Mouse (Mus musculus): Measurements from ENCODE around the gene Olfr168. TPM values are rescaled to one million over a fixed set of nuclear protein-coding genes. Genes with fewer than 3 reads are reported as not detected.
"Not testable (repeated sequence)": the region's sequence is repeated elsewhere in the genome, so short reads cannot be mapped to it uniquely, and the experiment has no call there.

Olfr168 gene
- not detected in 2 replicates for polyA plus RNA-seq (2015; fragmentation: Nextera tagmentation; extraction: Ambion mirVana)

- DNase-seq: no peak
- no peaks in the 10 kb centered on the region for H3K4me1 ChIP-seq (replicated peaks)
- ATAC-seq (ENCODE audit: low read depth): no peak
- no peak within 1 kb of the TSS for H3K9ac ChIP-seq
- no peak within 1 kb of the TSS for H3K4me3 ChIP-seq (replicated peaks)
- no peaks in the 10 kb centered on the region for H3K27me3 ChIP-seq
- 0 out of 2 replicates have a peak, but pooled peaks cover 3% of the 10 kb centered on the region for H3K9me3 ChIP-seq (replicated peaks)
- H3K4me2 ChIP-seq: no peak within 1 kb of the TSS
- no peak within 1 kb of the TSS for H3K27ac ChIP-seq
- no peaks in the 10 kb centered on the region for H3K36me3 ChIP-seq
Measured at GRCm38 (mm10) chr16:19535455-19535854, at the start of gene Olfr168. Gene Olfr168, minus strand, starts transcription at chr16:19535555.

DNA sequence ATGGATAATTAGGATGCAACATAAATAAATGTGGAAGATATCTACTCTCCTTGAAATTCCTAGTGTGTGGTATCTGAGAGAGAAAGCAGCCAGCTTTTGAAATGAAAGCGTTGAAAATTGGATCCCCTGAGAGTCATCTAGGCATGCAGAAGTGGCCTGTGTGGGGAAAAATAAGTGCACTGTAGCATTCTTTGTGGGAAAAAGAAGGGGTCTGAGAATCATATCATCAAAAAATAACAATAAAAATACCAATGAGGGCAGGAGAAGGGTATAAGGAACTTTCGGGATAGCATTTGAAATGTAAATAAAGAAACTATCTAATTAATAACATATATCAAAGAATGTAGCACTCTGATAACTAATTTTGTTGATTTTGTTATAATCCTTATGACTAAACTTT, 36.4 kb upstream of the Olfr168 start, which contains the start of gene Olfr169:
Gene Olfr169, minus strand, starts transcription at position 101 of the 400 bp plus-strand sequence.
- not testable (repeated sequence) for H3K27ac ChIP-seq; H3K27me3 ChIP-seq; H3K4me3 ChIP-seq (replicated peaks); H3K36me3 ChIP-seq; DNase-seq; H3K4me1 ChIP-seq (replicated peaks); H3K4me2 ChIP-seq; ATAC-seq (ENCODE audit: low read depth); H3K9me3 ChIP-seq (replicated peaks); H3K9ac ChIP-seq
- 70% methylated on average over 2 of the region's 2 CpGs for WGBS (ENCODE audit: insufficient replicate concordance)

DNA sequence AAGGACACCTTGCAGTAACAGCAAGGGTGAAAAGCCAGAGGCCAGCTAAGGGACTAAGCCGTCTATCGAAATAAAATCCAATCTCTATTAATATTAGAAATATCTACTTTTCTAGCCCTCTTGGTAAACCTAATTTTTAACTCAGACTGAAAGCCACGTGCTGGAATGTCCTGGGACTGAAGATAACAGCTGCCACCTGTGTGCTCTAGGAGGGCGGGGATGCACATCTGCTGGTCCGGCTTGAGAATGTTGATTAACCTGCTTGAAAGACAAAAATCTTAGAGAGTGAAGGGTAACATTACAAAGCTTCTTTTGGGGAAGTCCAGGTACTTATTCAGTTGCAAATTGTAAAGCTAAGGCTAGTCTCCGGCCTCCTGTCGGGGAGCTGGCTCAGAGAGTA, 18.1 kb upstream of the Olfr168 start:
- DNase-seq; H3K4me1 ChIP-seq (replicated peaks); ATAC-seq (ENCODE audit: low read depth); H3K4me3 ChIP-seq (replicated peaks); H3K4me2 ChIP-seq; H3K9ac ChIP-seq; H3K36me3 ChIP-seq; H3K9me3 ChIP-seq (replicated peaks); H3K27ac ChIP-seq; H3K27me3 ChIP-seq: not testable (repeated sequence)
- WGBS (ENCODE audit: insufficient replicate concordance): 71% methylated on average over 7 of the region's 7 CpGs

- not testable (repeated sequence) for ATAC-seq (ENCODE audit: low read depth); H3K4me3 ChIP-seq (replicated peaks); H3K27me3 ChIP-seq; DNase-seq; H3K4me2 ChIP-seq; H3K27ac ChIP-seq; H3K4me1 ChIP-seq (replicated peaks); H3K36me3 ChIP-seq; H3K9ac ChIP-seq; H3K9me3 ChIP-seq (replicated peaks)
- WGBS (ENCODE audit: insufficient replicate concordance): 65% methylated on average over 3 of the region's 3 CpGs
Measured at GRCm38 (mm10) chr16:19552246-19552645, 16.9 kb upstream of the Olfr168 start.

DNA sequence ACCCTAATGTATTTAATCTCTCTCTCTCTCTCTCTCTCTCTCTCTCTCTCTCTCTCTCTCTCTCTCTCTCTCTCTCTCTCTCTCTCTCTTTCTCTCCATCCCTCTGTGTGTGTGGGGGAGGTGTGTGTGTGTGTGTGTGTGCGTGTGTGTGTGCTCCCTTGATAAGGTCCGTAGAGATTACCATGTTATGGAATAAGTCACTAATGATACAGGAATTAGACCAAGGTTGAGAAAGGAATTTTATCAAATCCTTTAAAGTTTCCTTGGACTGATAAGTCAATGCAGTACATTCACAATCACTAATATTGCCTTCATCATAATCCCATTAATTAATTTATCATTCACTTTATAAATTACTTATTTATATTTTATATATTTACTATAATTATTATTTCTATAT, 13.2 kb downstream of the Olfr168 start, which contains the start of gene Olfr167:
Gene Olfr167, minus strand, starts transcription at position 101 of the 400 bp plus-strand sequence.
- Histone ChIP-seq H3K27ac (no peak within 1 kb of the TSS), H3K27me3 (no peaks in the 10 kb centered on the region), H3K9me3 (replicated peaks) (no peaks in the 10 kb centered on the region), H3K4me1 (replicated peaks) (no peaks in the 10 kb centered on the region), H3K4me2 (no peak within 1 kb of the TSS), H3K36me3 (no peaks in the 10 kb centered on the region), H3K9ac (no peak within 1 kb of the TSS), H3K4me3 (replicated peaks) (no peak within 1 kb of the TSS)
- DNase-seq (no peak), ATAC-seq (ENCODE audit: low read depth) (no peak)
- WGBS (ENCODE audit: insufficient replicate concordance): 34% methylated on average over 2 of the region's 2 CpGs

GRCm38 (mm10) chr16:19483394-19483793, 52.0 kb downstream of the Olfr168 start, which contains the start of gene Olfr166:
Gene Olfr166, plus strand, starts transcription at chr16:19483694.
- Histone ChIP-seq H3K36me3 (no peaks in the 10 kb centered on the region), H3K4me1 (replicated peaks) (no peaks in the 10 kb centered on the region), H3K27ac (no peak within 1 kb of the TSS), H3K9ac (no peak within 1 kb of the TSS), H3K9me3 (replicated peaks) (no peaks in the 10 kb centered on the region), H3K4me3 (replicated peaks) (no peak within 1 kb of the TSS), H3K27me3 (no peaks in the 10 kb centered on the region), H3K4me2 (no peak within 1 kb of the TSS)
- no peak for DNase-seq
- ATAC-seq (ENCODE audit: low read depth): no peak

Other genes starting within 250 kb of the Olfr168 start
- gene Olfr164, start 221.5 kb downstream of the Olfr168 start, polyA plus RNA-seq (2015; fragmentation: Nextera tagmentation; extraction: Ambion mirVana): not detected in 2 replicates
- gene Olfr165, start 112.4 kb downstream of the Olfr168 start, polyA plus RNA-seq (2015; fragmentation: Nextera tagmentation; extraction: Ambion mirVana): not detected in 2 replicates
- gene Olfr166, start 51.9 kb downstream of the Olfr168 start, polyA plus RNA-seq (2015; fragmentation: Nextera tagmentation; extraction: Ambion mirVana): not detected in 2 replicates
- not detected in 2 replicates for gene Olfr167, start 13.3 kb downstream of the Olfr168 start, polyA plus RNA-seq (2015; fragmentation: Nextera tagmentation; extraction: Ambion mirVana)
- gene Olfr169, start 36.3 kb upstream of the Olfr168 start, polyA plus RNA-seq (2015; fragmentation: Nextera tagmentation; extraction: Ambion mirVana): not detected in 2 replicates
- gene Olfr170, start 76.3 kb upstream of the Olfr168 start, polyA plus RNA-seq (2015; fragmentation: Nextera tagmentation; extraction: Ambion mirVana): not detected in 2 replicates
- gene Olfr171, start 94.4 kb upstream of the Olfr168 start, polyA plus RNA-seq (2015; fragmentation: Nextera tagmentation; extraction: Ambion mirVana): not detected in 2 replicates
- 0.03 and 0.07 TPM in 2 replicates for gene Lamp3, start 170.8 kb upstream of the Olfr168 start, polyA plus RNA-seq (2015; fragmentation: Nextera tagmentation; extraction: Ambion mirVana)
- 0.75 and 1.4 TPM in 2 replicates for gene B3gnt5, start 224.7 kb upstream of the Olfr168 start, polyA plus RNA-seq (2015; fragmentation: Nextera tagmentation; extraction: Ambion mirVana)

Measured in liver, embryonic 13.5 days (tissue).